Mouse (Mus musculus) CD8-positive naive resting alpha-beta T cell, adult 57 days (primary cell): Measurements from ENCODE around the gene Xpnpep2. TPM values are rescaled to one million over a fixed set of nuclear protein-coding genes. Genes with fewer than 3 reads are reported as not detected.

Experiments
- total RNA-seq: library from RNA; stranded (reverse); gene quantifications from one replicate; pipeline ENCODE4 v1.2.4, GENCODE M21; 2023

Xpnpep2 gene
- total RNA-seq = not detected

GRCm38 (mm10) chrX:48108394-48109315, at the start of gene Xpnpep2:
Gene Xpnpep2, plus strand, starts transcription at chrX:48108725.

GRCm38 (mm10) chrX:48146262-48146661, 37.7 kb downstream of the Xpnpep2 start, which contains the start of gene Sash3:
Gene Sash3, plus strand, starts transcription at chrX:48146436.

Other genes starting within 250 kb of the Xpnpep2 start
- not detected for gene Smarca1, start 215.8 kb upstream of the Xpnpep2 start, total RNA-seq
- 12.1 TPM for gene Ocrl, start 196.3 kb upstream of the Xpnpep2 start, total RNA-seq
- gene Apln, start 73.9 kb upstream of the Xpnpep2 start, total RNA-seq = 0.28 TPM
- 185 TPM for gene Sash3, start 37.7 kb downstream of the Xpnpep2 start, total RNA-seq
- 23.1 TPM for gene Zdhhc9, start 100.2 kb downstream of the Xpnpep2 start, total RNA-seq
- 41.6 TPM for gene Utp14a, start 148.1 kb downstream of the Xpnpep2 start, total RNA-seq
- gene Bcorl1, start 232.6 kb downstream of the Xpnpep2 start, total RNA-seq = 12.2 TPM